Mouse (Mus musculus) urinary bladder, adult 2 months (tissue): Measurements from ENCODE around the gene Ccdc157. TPM values are rescaled to one million over a fixed set of nuclear protein-coding genes. Genes with fewer than 3 reads are reported as not detected.
A peak's percentile ranks its signal among the peaks of the same experiment; 100 is the strongest.

Experiments
- DNase-seq: peaks from one replicate; pipeline ENCODE4 v3.0.0; 2022; ENCODE audit warnings: low spot score
- polyA plus RNA-seq: library from polyadenylated mRNA; depleted of rRNA; stranded (reverse); fragments of >200 nt; gene quantifications from 2 replicates; pipeline ENCODE4 v1.2.3, GENCODE M21; 2012

Ccdc157 gene
- polyA plus RNA-seq, 1 experiment, result 14.2 TPM

DNA sequence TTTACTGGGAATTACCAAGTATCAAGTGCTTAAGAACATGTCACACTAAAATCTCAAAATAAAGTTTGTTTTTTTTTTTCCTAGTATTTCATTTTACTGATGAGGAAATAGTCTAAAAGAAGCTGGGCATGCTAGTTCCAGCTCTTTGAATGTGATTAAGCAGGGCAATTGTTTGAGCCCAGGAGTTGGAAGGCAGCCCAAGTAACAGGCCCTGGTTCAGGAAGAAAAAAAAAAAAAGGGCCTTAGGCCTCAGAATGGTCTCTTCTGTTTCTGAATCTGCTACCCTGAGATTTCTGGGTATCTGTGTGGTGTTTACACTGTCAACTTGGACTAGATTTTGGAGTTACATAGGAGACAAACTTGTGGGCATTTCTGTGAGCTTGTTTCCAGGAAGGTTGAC lies 23.4 kb upstream of the Ccdc157 start:
- DNase-seq, result no peak

GRCm38 (mm10) chr11:4182061-4182460 lies 22.0 kb upstream of the Ccdc157 start:
- no peak for DNase-seq

- DNase-seq, result no peak
These were observed 17.6 kb upstream of the Ccdc157 start for GRCm38 (mm10) chr11:4177716-4178115.

- no peak for DNase-seq
These were observed 14.5 kb upstream of the Ccdc157 start for GRCm38 (mm10) chr11:4174586-4174985.

DNA sequence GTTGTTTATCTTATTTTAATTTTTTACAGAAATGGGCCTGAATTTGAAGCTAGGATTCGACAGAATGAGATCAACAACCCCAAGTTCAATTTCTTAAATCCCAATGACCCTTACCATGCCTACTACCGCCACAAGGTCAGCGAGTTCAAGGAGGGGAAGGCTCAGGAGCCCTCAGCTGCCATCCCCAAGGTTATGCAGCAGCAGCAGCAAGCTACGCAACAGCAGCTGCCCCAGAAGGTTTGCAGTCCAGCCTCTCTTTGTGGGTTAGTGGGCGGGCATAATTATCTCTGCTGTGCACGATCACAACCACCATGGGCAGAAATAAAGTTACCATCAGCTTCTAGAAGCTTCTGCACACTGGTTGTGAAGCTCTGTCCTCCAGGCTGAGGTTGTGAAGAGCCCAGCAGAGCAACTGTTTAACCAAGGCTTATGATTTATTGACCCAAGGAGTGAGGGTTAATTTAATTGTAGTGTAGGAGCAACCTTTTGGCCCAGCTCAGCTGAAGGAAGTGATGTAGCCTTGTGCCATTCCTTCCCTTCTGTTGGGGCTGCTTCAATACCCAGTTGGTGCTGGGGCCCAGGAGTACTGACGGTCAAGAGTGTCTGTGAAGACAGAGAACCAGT lies 6.5 kb upstream of the Ccdc157 start:
- DNase-seq, result no peak

- no peak for DNase-seq
These were observed 4.6 kb upstream of the Ccdc157 start for GRCm38 (mm10) chr11:4164701-4165100.

DNA sequence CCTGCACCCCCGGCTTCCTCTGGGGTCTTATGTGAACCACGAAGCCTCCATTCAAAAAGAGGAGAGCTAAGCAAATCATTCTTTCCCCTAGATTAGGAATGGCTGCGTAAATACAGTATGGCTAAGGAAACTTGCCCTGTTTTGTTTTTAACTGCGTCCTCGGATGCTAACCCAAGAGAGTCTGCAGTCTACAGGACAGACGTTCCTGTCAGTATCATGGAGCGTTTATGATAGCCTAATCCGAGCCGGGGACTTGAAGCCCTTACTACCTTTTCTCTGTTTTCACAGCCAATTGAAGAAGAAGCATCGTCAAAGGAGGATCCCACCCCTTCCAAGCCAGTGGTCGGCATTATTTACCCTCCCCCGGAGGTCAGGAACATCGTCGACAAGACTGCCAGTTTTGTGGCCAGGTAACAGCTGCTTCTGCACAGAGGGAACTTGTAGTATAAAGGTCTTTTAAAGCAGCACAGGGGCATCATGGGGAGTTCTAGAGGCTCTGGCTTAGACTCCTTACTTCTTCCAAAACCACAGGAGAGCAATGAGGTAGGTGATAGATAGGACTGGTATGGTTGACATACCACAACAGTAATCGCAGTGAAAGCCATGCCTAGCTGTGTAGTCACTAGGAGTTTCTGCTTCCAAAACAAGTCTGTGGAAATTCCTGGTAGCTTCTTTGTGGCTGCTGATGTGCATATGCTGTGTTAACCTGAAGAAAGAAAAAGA lies 826 bp upstream of the Ccdc157 start:
- no peak for DNase-seq

DNA sequence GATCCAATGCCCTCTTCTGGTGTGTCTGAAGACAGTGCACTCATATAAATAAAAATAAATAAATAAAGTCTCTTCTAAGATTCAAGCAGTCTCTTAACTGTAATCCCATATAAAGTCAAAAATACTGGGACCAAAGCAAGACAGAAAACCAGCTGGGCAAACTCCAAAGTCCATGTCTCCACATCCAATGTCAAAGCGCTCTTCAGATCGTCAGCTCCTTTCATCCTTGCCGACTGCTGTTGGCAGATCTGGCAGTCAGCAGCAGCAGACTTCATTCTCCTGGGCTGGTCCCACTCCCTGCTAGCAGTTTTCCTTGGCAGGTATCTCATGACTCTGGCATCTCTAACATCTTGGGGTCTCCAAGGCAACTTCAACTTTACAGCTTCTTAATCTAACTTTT lies 1.4 kb downstream of the Ccdc157 start:
- DNase-seq, result no peak

- no peak for DNase-seq
These were observed 4.5 kb downstream of the Ccdc157 start for GRCm38 (mm10) chr11:4155641-4156040.

GRCm38 (mm10) chr11:4153694-4154093 lies 6.4 kb downstream of the Ccdc157 start:
- no peak for DNase-seq

- DNase-seq, result no peak
These were observed 10.2 kb downstream of the Ccdc157 start for GRCm38 (mm10) chr11:4149886-4150285.

GRCm38 (mm10) chr11:4148536-4149156 lies 11.4 kb downstream of the Ccdc157 start:
- DNase-seq, result no peak

GRCm38 (mm10) chr11:4148120-4148519 lies 12.0 kb downstream of the Ccdc157 start:
- DNase-seq, result no peak

DNA sequence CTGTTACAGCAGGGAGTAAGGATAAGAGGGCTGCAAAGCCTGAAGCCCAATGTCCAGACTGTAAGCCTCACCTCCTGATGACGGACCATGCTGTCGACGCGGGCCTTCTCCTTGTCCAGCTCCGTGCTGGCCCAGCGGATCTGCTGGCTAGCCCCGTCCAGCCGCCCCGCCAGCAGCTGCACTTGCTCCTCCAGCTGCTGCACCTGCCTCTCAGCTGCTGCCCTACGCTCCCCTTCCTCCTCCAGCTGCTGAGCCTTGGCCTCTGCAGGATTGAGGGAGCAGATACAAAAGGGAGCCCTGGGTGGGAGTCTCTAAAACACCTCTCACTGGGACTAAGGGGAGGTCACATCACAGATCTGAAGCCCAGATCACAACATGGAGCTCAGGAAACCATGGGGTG lies 13.0 kb downstream of the Ccdc157 start:
- no peak for DNase-seq

GRCm38 (mm10) chr11:4146381-4146780 lies 13.7 kb downstream of the Ccdc157 start:
- DNase-seq, result no peak

GRCm38 (mm10) chr11:4143281-4144062 lies 16.6 kb downstream of the Ccdc157 start:
- DNase-seq, result no peak

- no peak for DNase-seq
These were observed 17.7 kb downstream of the Ccdc157 start for GRCm38 (mm10) chr11:4142352-4142751.

DNA sequence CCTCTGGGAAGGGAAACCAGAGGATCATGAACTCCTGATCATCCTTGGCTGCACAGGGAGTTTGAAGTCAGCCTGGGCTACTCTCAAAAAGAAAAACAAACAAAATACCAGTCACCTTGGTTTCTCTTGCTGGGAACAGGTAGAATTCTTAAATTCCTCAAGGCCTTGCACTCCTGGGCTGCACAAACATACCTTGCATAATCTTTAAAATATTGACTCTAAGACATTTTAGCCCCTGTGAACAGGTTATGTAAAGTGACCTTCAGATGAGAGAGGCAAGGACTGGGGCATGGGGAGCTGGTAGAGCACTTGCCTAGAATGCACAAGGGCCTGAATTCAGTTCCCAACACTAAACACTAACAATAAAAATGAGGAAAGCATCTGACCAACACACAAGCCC lies 18.6 kb downstream of the Ccdc157 start:
- DNase-seq, result no peak

DNA sequence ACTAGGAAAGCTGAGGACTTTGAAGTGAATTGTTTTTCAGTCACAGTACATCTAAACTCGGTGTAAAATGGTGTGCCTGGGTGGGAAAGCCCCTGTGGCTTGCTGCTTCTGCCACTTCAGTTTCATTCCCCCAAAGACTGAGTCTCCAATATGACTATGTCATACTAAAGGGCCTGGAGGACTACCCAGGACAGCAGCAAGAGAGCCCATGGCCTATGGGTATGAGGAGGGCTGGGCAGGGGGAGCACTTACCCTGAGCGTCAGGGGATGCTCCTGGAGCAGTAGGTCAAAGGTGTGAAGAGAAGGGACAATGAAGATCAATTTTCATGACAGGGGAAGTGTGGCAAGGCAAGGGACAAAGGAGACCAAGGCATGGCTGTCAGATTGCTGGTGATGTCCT lies 21.1 kb downstream of the Ccdc157 start:
- DNase-seq, result no peak

DNA sequence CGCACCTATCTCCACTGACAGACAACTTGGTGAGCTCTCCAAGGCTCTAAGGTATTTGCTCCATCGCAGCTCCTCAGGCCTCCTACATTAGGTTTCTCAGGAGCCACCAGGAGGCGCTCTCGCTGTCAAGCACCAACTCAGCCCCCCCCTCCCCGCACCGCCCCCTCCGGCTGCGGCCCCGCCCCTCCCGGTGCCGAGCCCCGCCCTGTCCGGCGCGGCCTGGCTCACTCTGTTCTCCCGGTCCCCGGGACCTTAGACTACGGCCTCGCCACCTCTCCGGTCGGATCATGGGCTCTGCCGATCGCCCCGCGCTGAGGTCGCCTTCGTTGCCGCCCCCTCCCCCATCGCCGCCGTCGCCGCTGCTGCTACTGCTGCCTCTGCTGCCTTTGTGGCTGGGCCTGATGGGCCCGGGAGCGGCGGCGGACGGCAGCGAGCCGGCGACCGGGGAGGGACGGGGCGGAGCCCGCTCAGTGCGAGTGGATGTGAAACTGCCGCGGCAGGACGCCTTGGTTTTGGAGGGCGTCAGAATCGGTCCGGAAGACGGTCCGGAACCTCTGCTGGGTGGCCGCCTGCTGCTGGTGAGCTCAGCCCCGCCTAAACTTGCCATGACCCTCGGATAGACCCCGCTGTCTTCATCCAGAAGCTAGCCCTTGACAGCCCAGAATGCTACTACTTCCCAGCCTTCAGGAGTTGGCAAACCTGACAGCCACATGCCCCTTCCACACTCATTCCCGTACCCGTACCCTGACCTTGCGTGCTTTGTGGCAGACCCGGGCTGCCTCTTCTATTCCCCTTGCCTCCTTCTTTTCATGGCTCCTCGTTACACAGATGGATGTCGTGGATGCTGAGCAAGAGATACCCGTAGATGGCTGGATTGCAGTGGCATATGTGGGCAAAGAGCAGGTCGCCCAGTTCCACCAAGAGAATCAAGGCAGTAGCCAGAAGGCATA lies 24.8 kb downstream of the Ccdc157 start, which contains the start of gene Rnf215:
Gene Rnf215, plus strand, starts transcription at position 217 of the 950 bp plus-strand sequence.
- peak; percentile 93 for DNase-seq

- no peak for DNase-seq
These were observed 25.7 kb downstream of the Ccdc157 start for GRCm38 (mm10) chr11:4134400-4134799.
